Mouse (Mus musculus) kidney, postnatal 25 days (tissue): ENCODE results near the gene Pbld1.
A peak's percentile ranks its signal among the peaks of the same experiment; 100 is the strongest.
"Not testable (repeated sequence)": the region's sequence is repeated elsewhere in the genome, so short reads cannot be mapped to it uniquely, and the experiment has no call there.

Experiments
- DNase-seq, 2 experiments: peaks; one replicate each; pipeline ENCODE4 v3.0.0; 2021; ENCODE audit warnings: mixed read lengths in 2 of 2

Pbld1 gene

GRCm38 (mm10) chr10:63043154-63043553 is 16.8 kb upstream of the Pbld1 start:
- no peak for DNase-seq

DNA sequence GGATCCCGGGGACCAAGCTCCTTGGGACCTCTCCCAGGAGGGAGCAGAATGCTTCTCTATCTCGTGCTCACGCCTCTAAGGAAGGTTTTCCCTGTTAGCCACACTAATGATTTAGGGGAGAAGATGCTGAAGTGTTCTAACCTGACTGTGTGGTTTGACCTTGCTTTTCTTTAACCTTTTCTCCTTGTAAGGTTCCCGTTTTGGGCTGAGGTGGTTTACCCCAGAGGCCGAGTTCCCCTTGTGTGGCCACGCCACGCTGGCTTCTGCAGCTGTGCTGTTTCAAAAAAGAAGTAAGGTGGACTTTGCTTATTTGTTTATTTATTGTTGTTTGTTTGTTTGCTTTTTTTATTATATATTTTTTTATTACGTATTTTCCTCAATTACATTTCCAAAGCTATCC is 12.2 kb upstream of the Pbld1 start:
- no peak for DNase-seq

DNA sequence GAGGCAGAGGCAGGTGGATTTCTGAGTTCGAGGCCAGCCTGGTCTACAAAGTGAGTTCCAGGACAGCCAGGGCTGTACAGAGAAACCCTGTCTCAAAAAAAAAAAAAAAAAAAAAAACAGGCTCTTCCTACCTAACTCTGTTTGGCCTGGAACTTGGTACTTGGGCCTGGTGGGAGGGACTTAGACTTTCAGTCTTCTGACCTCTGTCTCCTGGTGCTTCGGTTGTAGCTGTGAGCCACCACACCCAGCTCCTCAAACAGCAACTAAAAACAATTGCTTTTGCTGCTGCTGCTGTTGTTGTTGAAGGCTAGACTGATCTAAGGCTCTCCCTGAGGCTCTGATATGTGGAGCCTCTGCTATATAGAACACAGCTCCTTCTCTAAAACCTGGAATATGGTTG is 10.9 kb upstream of the Pbld1 start:
- DNase-seq = peak; percentile 42 to 64

GRCm38 (mm10) chr10:63051267-63051666 is 8.7 kb upstream of the Pbld1 start:
- DNase-seq = no peak

DNA sequence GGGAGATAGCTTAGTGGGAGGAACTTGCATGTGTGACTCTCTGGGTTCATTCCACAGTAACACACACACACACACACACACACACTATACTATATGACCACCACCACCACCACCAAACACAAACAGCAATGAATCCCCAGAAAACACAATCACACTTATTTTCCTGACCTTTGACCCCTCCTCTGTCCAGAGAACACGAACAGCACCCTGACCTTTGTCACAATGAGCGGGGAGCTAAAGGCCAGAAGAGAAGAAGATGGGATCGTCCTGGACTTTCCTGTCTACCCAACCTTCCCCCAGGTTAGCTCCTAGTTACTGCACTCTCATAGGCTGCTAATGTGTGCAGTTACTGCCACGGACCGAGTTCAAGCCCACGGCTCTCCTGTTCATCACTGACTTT is 8.0 kb upstream of the Pbld1 start:
- DNase-seq = no peak

DNA sequence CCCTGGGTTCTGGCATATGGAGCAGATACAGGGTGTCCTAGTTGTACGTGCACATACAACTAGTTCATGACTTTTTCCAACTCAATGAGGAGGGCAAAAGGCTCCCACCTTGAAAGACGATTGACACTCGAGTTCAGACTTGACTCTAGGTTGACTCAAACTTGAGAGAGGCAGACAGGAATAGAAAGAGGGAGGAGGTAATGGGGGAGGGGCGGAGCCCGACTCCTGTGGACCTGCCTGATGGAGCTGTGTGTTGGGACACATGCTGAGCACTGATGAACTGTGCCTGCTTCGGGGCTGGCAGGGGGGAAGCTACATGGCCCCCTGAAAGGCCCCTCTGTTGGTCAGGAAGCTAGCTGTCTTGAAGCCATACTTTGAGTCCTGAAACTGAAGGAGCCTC is 7.0 kb upstream of the Pbld1 start:
- no peak for DNase-seq

GRCm38 (mm10) chr10:63054071-63054470 is 5.9 kb upstream of the Pbld1 start:
- DNase-seq = not testable (repeated sequence)

GRCm38 (mm10) chr10:63054586-63054985 is 5.4 kb upstream of the Pbld1 start:
- DNase-seq = no peak

DNA sequence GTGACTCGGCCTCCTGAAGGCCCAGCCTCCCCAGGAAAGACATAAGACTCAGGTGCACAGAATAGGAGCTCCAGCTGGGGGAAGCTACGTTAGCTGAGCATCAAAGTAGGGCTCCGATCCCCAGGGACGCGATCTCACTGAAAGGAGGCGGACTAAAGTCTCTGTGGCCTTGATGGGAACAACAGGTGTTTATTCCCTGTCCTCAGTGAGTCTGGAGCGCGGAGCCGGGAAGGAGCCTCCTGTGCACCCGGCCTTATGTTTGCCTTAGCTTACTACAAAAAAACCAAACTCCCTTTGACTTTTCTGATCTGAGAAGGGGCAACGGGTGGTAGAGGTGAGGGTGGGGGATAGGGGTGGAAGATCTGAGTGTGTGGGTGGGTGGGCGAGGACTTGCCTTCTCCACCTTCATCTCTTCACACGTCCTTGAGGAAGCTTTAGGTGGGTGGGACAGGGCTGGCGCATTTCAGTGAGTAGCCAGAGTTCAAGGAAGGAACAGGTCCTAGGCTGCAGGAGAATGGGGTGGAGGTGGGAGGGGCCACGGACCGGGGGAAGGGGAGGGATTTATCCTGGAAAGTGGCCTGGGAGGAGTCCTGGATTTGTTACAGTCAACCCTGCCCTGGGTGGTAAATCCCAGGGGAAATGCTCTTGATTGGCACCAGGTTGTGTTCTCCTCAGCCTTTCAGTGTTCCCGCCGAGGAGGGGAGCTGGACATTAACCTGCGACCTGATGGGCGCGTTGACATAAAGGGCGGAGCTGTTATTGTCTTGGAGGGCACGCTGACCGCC is 2.8 kb upstream of the Pbld1 start:
- peak; percentile 68 to 87 for DNase-seq

- DNase-seq = peak; percentile 86 to 91
Observed at GRCm38 (mm10) chr10:63060406-63060805, 444 bp downstream of the Pbld1 start.

- peak; percentile 52 to 58 for DNase-seq
Observed at GRCm38 (mm10) chr10:63061266-63061665, 1.3 kb downstream of the Pbld1 start.

DNA sequence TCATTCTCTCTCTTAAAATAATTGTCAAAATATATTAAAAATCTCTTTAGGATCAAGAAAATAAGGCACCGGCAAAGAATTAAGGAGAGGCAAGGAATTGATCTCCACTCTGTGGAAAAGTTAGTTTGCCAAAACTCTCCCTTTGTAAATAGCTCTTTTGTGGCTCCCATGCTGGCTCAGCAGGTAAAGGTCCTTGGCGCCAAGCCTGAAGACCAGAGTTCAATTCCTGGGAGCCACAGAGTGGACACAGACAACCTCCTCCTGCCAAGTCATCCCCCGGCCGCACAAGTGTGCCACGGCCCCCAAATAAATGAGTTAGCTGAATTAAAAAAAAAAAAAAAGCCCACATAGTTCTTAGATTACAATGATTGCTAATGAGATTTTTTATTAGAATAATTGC is 2.7 kb downstream of the Pbld1 start:
- peak; percentile 84 to 90 for DNase-seq

DNA sequence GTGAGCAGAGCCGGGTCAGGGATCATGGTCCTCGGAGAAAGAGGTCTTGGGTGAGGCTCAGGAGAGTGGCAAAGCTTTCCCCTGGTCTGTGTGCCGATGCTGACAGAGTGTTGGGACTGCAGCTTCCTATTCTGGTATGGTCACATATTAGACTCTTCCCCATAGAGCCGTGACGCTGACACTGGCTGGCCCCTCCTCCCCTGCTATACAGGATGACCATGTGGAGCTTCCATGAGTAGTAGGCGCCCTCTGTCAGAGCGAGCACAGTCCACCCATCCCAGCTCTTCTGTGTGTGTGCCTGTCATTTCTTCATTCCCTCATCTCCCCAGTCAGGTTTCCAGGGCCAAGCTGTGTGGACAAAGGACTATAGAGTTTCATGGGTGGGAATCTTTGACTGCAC is 3.4 kb downstream of the Pbld1 start:
- DNase-seq = no peak

GRCm38 (mm10) chr10:63064516-63064915 is 4.6 kb downstream of the Pbld1 start:
- DNase-seq = peak; percentile 45 to 69

DNA sequence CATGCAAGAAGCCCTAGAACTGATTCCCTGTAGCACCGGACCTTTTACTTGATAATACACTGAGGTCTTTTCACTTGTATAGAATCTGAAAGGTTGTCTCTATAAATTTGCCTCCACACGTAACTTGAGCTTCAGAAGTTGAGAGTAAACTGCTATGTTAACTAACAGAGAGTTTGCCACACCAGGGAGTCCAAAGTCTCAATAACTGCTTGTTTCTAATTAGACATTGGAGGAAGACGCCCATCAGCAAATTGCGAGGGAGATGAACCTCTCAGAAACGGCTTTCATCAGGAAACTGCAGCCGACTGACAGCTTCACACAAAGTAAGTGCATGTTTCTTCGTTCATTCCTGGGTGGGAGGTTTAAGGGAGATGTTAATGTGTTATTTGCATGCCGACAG is 5.6 kb downstream of the Pbld1 start:
- peak in 1 of 2 experiments; percentile 18 for DNase-seq

GRCm38 (mm10) chr10:63065988-63066387 is 6.0 kb downstream of the Pbld1 start:
- peak; percentile 89 for DNase-seq

DNA sequence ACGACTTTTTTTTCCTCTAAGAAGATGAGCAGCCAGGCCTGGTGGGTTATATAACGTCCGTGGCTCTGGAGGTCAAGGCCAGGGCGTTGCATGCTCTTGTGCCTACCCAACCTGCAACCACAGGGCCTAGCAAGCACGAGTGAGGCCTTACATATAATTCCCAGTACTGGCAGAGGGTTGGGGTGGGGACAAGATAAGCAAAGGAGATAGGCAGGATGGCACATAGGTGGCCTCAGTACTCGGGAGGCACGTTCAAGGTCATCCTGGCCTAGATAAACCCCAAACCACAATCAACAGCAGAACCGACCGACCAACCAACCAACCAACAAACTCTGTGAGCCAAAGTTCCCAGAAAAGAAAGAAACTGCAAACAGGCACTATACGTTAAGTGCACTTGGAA is 26.3 kb downstream of the Pbld1 start:
- DNase-seq = no peak

GRCm38 (mm10) chr10:63089103-63089757 is 29.3 kb downstream of the Pbld1 start:
- no peak for DNase-seq

GRCm38 (mm10) chr10:63089758-63090571 is 30.0 kb downstream of the Pbld1 start:
- DNase-seq = no peak

- DNase-seq = no peak
Observed at GRCm38 (mm10) chr10:63091915-63092314, 32.0 kb downstream of the Pbld1 start.

DNA sequence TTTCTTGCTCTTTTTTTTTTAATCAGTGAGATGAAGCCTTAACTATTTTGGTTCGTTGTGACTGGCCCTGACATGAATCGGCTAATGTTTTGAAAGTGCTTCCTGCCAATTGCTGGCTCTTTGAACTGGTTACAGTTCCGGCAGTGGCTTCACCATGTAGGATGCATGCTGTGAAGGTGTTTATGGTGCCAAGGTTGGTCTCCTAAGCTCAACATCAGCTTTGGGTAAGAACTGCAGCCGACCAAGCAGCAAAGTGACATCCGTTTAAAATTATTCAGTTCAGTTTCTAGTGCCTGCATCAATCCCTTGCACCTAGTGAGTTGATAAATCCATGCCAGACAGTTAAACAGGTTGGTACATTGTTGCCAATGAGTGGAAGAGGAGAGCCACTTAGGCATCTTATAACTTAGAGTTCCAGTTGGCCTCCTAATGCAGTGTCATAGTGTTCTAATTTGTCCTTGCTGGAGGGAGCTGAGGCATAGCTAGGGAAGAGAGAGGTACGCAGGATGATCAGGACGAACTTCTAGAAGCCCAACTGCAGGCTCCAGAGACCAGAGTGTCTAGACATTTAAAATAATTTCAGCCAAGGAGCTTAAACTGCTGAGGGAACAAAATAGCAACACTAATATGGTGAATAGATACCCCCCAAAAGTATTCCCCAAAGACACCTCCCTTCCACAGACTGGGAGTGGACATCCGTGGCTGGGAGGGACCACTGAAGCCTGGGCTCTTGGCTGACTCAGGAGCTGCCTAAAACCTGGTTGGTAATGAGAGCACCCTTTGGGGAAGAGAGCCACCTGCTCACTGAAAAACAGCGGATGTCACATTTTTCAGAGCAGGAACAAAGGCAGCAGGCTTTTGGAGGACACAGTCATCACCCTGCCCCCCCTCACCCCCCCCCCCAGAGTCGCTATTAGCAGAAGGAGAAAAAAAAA is 32.9 kb downstream of the Pbld1 start:
- no peak for DNase-seq

- DNase-seq = no peak
Observed at GRCm38 (mm10) chr10:63096757-63097156, 36.8 kb downstream of the Pbld1 start.
